Mouse (Mus musculus) limb, embryonic 15.5 days (tissue): ENCODE measurements at regions not wholly inside any gene's neighbourhood (a gene's known extent, or its start where the extent isn't known, plus 50 kb on each side); places are given as distances from the start of the nearest gene placed in this dataset.
A peak's percentile ranks its signal among the peaks of the same experiment; 100 is the strongest.

ENCODE experiments used
- ATAC-seq: fragments of 200-750 bp; cut with Nextera tagmentation; 2 replicates; pipeline ENCODE4 v1.8.0; 2017; ENCODE audit warnings: low read depth, moderate TSS enrichment; ENCODE audit not compliant: insufficient number of reproducible peaks, low FRiP score, low TSS enrichment
- H3K27ac ChIP-seq: fragments of 300-500 bp; sonication (generic); 2 replicates; pipeline ENCODE4 v1.5.1; 2015; ENCODE audit warnings: moderate library complexity, mild to moderate bottlenecking, inconsistent platforms
- H3K27me3 ChIP-seq: fragments of 300-500 bp; sonication (generic); 2 replicates; pipeline ENCODE4 v1.6.1; 2015; ENCODE audit warnings: inconsistent platforms
- H3K36me3 ChIP-seq: fragments of 300-500 bp; sonication (generic); 2 replicates; pipeline ENCODE4 v1.6.1; 2015; ENCODE audit warnings: inconsistent platforms
- H3K4me1 ChIP-seq: fragments of 300-500 bp; sonication (generic); 2 replicates; pipeline ENCODE4 v1.6.1; 2015; ENCODE audit warnings: inconsistent platforms
- H3K4me2 ChIP-seq: fragments of 300-500 bp; sonication (generic); 2 replicates; pipeline ENCODE4 v1.6.1; 2015; ENCODE audit warnings: mild to moderate bottlenecking, inconsistent platforms
- H3K4me3 ChIP-seq: fragments of 300-500 bp; sonication (generic); 2 replicates; pipeline ENCODE4 v1.5.1; 2015; ENCODE audit warnings: mild to moderate bottlenecking, inconsistent platforms
- H3K9ac ChIP-seq: fragments of 300-500 bp; sonication (generic); 2 replicates; pipeline ENCODE4 v1.6.1; 2015; ENCODE audit warnings: inconsistent platforms
- H3K9me3 ChIP-seq: fragments of 300-500 bp; sonication (generic); 2 replicates; pipeline ENCODE4 v1.6.1; 2016; ENCODE audit warnings: inconsistent platforms
- WGBS: fragments of 180-500 bp; shearing (Covaris S2); methylation state at CpG from one replicate; pipeline ENCODE4 v1.1.7; 2015; 5-methylcytosine and 5-hydroxymethylcytosine counted together

DNA sequence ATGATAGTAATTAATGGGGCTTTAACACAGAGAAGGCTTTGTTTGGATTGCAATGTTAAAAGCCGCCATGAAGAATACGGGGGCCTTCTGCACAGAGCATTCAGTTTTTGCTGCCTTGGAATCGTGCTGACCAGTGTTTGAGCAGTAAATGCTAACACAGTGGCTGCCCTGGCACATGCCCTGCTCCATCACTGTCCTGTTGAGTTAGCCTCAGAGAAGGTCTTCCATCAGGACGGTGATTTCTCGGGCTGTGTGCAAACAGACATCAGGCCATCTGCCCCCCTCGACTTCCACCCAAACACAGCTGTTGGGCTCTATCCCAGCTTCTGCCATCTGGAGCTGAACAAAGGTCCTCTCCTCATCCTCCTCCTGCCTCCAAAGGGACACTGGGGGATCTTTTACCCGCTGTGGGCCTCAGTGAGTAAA, 264.6 kb upstream of the Pfn2 start:
- no peak overlapping the region for H3K4me2 ChIP-seq
- no peak for ATAC-seq

DNA sequence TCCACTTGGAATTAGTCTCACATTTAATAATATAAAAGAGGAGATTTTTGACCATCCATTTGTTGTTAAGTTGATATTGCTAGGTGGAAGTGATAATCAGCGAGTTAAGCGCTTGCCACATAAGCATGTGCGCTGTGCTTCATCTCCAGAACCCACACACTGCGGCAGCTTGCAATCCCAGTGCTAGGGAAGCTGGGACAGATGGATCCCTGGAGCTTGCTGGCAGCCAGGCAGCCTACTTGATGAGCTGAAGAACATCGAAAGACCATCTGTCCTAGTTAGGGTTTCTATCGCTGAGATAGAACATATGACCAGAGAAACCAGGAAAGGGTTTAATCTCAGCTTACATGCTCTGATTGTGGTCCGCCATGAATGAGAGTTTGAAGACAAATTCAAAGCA, 266.1 kb upstream of the Pfn2 start:
- Histone ChIP-seq H3K4me1 (no peaks in the 10 kb centered on the region), H3K27me3 (no peaks in the 10 kb centered on the region), H3K4me3 (no peak overlapping the region), H3K9ac (no peak overlapping the region), H3K36me3 (no peaks in the 10 kb centered on the region), H3K9me3 (no peaks in the 10 kb centered on the region), H3K27ac (no peak overlapping the region), H3K4me2 (no peak overlapping the region)
- 93% methylated on average over 7 of the region's 7 CpGs for WGBS
- ATAC-seq: no peak

More for the DNA sequence above, 264.6 kb upstream of the Pfn2 start:
- 69% methylated on average over 7 of the region's 7 CpGs for WGBS
- no peaks in the 10 kb centered on the region for H3K9me3 ChIP-seq
- H3K4me3 ChIP-seq: no peak overlapping the region
- no peaks in the 10 kb centered on the region for H3K4me1 ChIP-seq
- no peak overlapping the region for H3K27ac ChIP-seq
- no peaks in the 10 kb centered on the region for H3K36me3 ChIP-seq
- no peaks in the 10 kb centered on the region for H3K27me3 ChIP-seq
- no peak overlapping the region for H3K9ac ChIP-seq

DNA sequence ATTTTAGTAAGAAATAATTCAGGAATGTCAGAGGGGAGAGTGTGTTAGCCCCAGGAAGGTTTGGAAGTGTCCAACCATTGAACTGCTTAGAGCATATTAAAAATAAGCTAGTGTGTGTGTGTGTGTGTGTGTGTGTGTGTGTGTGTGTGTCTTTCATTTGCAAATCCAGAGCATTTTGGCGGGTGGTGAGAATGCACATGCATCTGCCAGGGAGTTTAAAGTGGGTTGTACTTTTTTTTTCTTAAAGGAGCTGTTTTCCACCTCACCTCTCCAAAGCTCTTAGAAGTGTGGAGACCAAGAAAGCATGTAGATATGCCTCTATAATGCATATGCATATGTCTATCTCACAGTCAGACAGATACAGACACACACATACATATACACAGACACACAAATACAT, 267.6 kb upstream of the Pfn2 start:
- Histone ChIP-seq H3K36me3 (no peaks in the 10 kb centered on the region), H3K27ac (no peak overlapping the region), H3K9me3 (no peaks in the 10 kb centered on the region), H3K4me2 (no peak overlapping the region), H3K9ac (no peak overlapping the region), H3K27me3 (no peaks in the 10 kb centered on the region), H3K4me3 (no peak overlapping the region), H3K4me1 (no peaks in the 10 kb centered on the region)
- WGBS: 59% methylated on average over 1 of the region's 1 CpGs
- no peak for ATAC-seq

DNA sequence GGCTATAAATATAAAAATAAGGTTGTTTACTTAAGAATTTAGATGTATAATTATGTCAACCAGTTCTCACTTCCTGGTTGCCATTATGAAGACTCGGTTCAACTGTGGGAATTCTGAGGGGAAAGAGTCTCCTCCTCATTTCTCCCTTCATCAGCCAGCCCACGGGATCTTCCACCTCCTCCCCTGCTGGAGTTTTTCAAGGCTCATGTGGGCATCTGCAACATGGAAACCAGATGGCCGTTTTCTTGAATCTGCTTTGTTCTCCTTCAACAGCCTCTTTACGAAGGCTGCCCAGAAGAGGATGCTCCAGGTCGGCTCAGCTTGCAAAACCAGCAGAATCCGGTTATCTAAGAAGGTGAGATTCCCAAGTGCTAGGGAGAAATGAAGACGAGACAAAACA, 269.0 kb upstream of the Pfn2 start:
- Histone ChIP-seq H3K27ac (no peak overlapping the region), H3K4me2 (no peak overlapping the region), H3K27me3 (no peaks in the 10 kb centered on the region), H3K4me1 (no peaks in the 10 kb centered on the region), H3K36me3 (no peaks in the 10 kb centered on the region), H3K9ac (no peak overlapping the region), H3K4me3 (no peak overlapping the region), H3K9me3 (no peaks in the 10 kb centered on the region)
- no peak for ATAC-seq
- 54% methylated on average over 7 of the region's 7 CpGs for WGBS

DNA sequence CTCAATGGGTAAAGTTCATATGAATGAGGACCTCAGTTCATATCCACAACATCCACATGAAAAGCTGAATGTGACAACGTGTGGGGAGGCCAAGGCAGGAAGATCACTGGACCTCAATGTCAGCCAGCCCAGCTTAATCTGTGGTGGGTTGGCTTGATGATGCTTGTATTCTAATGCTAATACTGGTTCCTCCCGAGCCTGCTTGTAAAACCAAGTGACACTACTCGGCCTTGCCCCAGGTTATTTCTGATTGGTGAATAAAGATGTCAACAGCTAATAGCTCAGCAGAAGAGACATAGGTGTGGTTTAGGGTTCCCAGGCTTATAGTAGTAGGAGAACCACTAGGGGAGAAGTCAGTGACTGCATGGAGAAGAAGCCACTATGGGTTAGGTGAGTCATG, 272.2 kb upstream of the Pfn2 start:
- H3K27ac ChIP-seq: no peak overlapping the region
- H3K4me1 ChIP-seq: peaks cover 3% of the 10 kb centered on the region; the same call in 1 of the 2 replicates
- H3K27me3 ChIP-seq: no peaks in the 10 kb centered on the region
- no peak for ATAC-seq
- no peaks in the 10 kb centered on the region for H3K9me3 ChIP-seq
- 43% methylated on average over 3 of the region's 3 CpGs for WGBS
- no peak overlapping the region for H3K4me3 ChIP-seq
- no peak overlapping the region for H3K4me2 ChIP-seq
- H3K9ac ChIP-seq: no peak overlapping the region
- no peaks in the 10 kb centered on the region for H3K36me3 ChIP-seq

DNA sequence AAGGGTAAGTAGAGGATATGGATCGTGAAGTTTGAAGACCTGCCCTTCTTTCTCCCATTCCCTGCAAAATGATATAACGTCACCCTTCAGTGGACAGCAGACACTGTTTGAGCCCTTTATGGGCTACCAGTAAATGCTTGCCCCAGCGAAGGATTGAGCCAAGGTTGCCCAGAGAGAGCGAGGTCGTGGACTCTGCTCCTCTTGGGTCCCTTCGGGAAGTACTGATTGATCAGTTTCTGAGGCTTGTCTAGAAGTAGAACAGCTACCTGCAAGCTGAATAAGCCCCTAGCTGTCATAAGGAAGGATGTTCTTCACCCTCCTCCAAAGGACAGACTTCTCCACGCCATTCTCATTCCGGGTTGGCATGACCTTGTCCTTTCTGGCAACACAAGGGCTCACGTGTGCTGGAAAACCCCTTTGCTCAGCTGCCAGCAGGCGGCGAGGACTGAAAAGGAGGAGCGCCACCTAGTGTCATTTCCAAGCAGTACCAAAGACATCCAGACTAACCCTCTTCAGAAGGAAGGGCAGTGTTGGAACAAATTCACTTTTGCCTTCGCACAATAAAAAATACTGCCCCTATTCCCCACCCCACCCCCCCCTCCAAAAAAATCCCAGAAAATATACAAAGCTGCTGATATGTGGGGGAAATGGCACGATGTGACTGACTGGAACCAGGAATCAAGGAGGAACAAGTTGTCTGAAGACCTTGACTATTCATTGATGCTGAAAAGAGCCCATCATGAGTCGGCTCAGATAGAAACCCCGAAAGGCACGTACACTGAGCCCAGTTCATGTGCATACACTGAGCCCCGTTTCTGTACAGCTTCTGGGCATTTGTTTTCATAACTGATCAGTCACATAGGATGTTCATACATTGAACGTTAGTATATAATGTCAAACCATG, 274.8 kb upstream of the Pfn2 start:
- WGBS: 45% methylated on average over 19 of the region's 19 CpGs
- no peaks in the 10 kb centered on the region for H3K36me3 ChIP-seq
- no peak for ATAC-seq
- no peak overlapping the region for H3K4me3 ChIP-seq
- H3K9ac ChIP-seq: no peak overlapping the region
- H3K9me3 ChIP-seq: no peaks in the 10 kb centered on the region
- H3K27me3 ChIP-seq: no peaks in the 10 kb centered on the region
- no peak overlapping the region for H3K27ac ChIP-seq
- peaks cover 3% of the 10 kb centered on the region; the same call in 1 of the 2 replicates for H3K4me1 ChIP-seq
- peak overlapping the region; percentile 27; the same call in 1 of the 2 replicates for H3K4me2 ChIP-seq

DNA sequence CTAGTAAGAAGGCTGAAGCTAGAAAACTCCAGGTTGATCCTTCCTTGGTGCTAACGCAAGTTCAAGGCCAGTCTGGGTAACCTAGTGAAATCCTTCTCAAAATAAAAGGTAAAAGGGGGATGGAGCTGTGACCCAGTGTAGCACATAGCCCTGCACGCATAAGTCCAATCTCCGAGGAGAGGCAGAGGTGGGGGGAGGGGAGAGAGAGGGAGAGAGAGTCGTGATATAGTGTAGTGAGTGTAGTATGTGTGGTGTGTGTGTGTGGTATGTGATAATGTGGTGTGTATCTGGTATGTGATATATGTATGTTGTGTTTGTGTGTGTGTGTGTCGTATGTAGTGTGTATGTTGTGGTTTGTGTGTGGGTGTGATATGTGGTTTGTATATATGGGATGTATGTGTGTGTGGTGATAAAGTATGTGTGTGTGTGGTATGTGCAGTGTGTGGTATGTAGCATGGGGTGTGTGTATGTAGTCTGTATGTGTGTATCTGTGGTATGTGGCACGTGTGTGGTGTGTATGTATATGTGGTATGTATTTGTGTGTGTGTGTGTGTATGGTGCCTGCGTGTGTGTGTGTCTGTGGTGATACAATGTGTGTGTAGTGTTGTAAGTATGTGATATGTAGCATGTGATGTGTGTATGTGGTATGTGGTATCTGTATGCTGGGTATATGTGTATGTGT, 275.7 kb upstream of the Pfn2 start:
- Histone ChIP-seq H3K27me3 (no peaks in the 10 kb centered on the region), H3K27ac (no peak overlapping the region), H3K9me3 (no peaks in the 10 kb centered on the region), H3K9ac (no peak overlapping the region), H3K4me2 (no peak overlapping the region), H3K36me3 (no peaks in the 10 kb centered on the region), H3K4me1 (peaks cover 3% of the 10 kb centered on the region; the same call in 1 of the 2 replicates), H3K4me3 (no peak overlapping the region)
- no peak for ATAC-seq
- 70% methylated on average over 7 of the region's 7 CpGs for WGBS

DNA sequence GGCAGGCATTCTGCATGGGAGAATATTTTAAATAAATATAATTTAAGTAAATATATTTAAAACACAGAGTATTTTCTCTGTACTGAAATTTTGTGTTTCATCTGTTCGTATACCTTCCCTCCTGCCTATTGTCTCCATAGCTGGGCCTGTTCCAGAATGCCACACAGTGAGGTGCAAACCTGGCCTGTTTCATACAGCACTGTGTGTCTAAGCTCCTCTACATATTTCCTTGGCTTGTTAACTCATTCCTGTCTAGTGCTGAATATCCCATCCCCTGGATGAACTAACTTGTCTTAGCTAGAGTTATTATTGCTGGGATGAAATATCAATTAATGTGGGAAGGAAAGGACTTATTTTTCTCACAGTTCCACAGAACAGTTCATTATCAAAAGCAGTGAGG, 277.0 kb upstream of the Pfn2 start:
- H3K4me3 ChIP-seq: no peak overlapping the region
- no peaks in the 10 kb centered on the region; the same call in 1 of the 2 replicates for H3K27me3 ChIP-seq
- no peak overlapping the region for H3K4me2 ChIP-seq
- ATAC-seq: no peak
- peaks cover 3% of the 10 kb centered on the region; the same call in 1 of the 2 replicates for H3K4me1 ChIP-seq
- 73% methylated on average over 1 of the region's 1 CpGs for WGBS
- H3K36me3 ChIP-seq: no peaks in the 10 kb centered on the region
- no peak overlapping the region for H3K9ac ChIP-seq
- H3K27ac ChIP-seq: no peak overlapping the region
- H3K9me3 ChIP-seq: no peaks in the 10 kb centered on the region

DNA sequence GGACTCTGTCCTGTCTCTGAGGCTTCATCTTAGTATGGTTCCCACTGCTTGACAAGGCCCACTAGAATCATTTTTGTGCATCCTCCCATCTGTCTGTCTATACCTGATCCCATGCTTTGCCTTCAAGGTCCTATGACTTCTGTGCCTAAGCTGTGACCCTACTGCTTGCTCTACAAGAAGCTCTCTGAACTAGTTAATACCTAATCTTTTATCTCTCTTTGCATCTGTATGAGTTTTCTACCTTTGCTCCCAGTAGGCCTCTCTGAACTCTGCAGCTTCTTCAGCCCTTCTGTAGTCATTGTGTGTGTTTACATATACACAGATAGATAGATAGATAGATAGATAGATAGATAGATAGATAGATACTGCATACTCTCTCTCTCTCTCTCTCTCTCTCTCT, 279.1 kb upstream of the Pfn2 start:
- Histone ChIP-seq H3K27me3 (no peaks in the 10 kb centered on the region; the same call in 1 of the 2 replicates), H3K36me3 (no peaks in the 10 kb centered on the region), H3K4me3 (no peak overlapping the region), H3K4me2 (no peak overlapping the region), H3K9me3 (no peaks in the 10 kb centered on the region), H3K9ac (no peak overlapping the region), H3K27ac (no peak overlapping the region), H3K4me1 (peaks cover 3% of the 10 kb centered on the region; the same call in 1 of the 2 replicates)
- no peak for ATAC-seq

DNA sequence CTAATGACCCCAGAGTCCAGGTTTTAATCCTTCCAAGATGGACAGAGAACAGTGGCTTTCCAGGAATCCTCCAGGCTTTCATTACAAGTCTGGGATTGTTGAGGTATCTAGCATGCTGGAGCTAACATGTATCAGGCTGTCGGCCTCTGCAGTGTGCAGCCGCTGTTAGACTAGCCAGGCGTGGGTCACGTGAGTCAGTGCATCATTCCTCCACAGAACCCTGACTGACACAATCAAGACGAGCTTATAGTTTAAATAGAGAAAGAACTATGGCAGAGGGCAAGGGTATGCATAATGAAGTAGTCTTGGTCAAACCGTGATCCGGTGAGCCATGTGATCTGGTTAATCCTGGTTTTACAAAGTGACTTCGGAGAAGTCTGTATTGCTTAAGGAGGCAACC, 280.2 kb upstream of the Pfn2 start:
- no peak overlapping the region for H3K4me2 ChIP-seq
- H3K4me3 ChIP-seq: no peak overlapping the region
- H3K9ac ChIP-seq: no peak overlapping the region
- 81% methylated on average over 8 of the region's 8 CpGs for WGBS
- no peaks in the 10 kb centered on the region for H3K36me3 ChIP-seq
- no peak for ATAC-seq
- no peak overlapping the region for H3K27ac ChIP-seq
- no peaks in the 10 kb centered on the region for H3K9me3 ChIP-seq
- H3K27me3 ChIP-seq: no peaks in the 10 kb centered on the region; the same call in 1 of the 2 replicates
- no peaks in the 10 kb centered on the region for H3K4me1 ChIP-seq

DNA sequence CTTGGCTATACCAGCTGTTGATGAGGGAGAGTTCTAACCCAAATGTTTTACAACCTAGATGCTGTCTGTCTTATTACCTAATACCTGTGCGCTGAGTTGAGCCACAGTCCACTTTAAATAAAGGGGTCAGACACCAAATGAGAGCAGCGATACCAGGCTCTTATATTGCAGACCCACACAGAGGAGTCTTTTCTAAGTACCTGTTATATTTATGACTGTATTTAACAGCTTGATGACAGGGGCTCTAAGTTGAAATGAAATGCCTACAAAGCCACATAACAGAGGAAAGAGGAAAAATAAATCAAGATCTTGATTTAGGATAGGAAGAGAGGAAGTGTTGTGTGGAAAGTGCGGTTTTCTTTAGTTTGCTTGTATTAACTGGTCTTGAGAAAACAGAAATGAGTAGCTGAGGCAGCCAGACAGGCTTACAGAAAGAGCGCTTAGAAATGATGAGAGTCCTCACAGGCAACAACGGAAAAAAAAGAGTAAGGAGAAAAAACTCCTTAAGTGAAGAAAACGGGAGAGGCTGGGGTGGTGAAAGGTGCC, 281.6 kb upstream of the Pfn2 start:
- WGBS: 20% methylated on average over 6 of the region's 6 CpGs
- H3K27ac ChIP-seq: no peak overlapping the region
- H3K4me3 ChIP-seq: no peak overlapping the region
- no peaks in the 10 kb centered on the region for H3K36me3 ChIP-seq
- H3K9ac ChIP-seq: no peak overlapping the region
- no peak overlapping the region for H3K4me2 ChIP-seq
- no peaks in the 10 kb centered on the region for H3K9me3 ChIP-seq
- H3K4me1 ChIP-seq: no peaks in the 10 kb centered on the region
- H3K27me3 ChIP-seq: no peaks in the 10 kb centered on the region; the same call in 1 of the 2 replicates
- ATAC-seq: no peak
